Mouse (Mus musculus) megakaryocyte-erythroid progenitor cell, adult 5-6 weeks (primary cell): ENCODE measurements around the gene Usp33. TPM values are rescaled to one million over a fixed set of nuclear protein-coding genes. Genes with fewer than 3 reads are reported as not detected.
A peak's percentile ranks its signal among the peaks of the same experiment; 100 is the strongest.

ENCODE experiments used
- ATAC-seq: replicated peaks from 2 replicates; pipeline ENCODE4 v1.8.0; 2016; ENCODE audit warnings: mild to moderate bottlenecking, inconsistent platforms; ENCODE audit not compliant: severe bottlenecking, poor library complexity, low FRiP score, low TSS enrichment
- total RNA-seq, 2 experiments: library from RNA; stranded (forward) in 1 of 2; stranded (reverse) in 1 of 2; fragments of 200-1000, 215-1000 nt in 1 of 2; fragments of >200 nt in 1 of 2; fragmentation: Nextera tagmentation in 1 of 2; gene quantifications; 2 replicates each; pipeline ENCODE4 v1.2.3; 2014 to 2017

Gene Usp33
- total RNA-seq, 2 experiments from 2014 or later: 56.1 to 93.4 TPM

- no peak for ATAC-seq
Observed at GRCm38 (mm10) chr3:152336085-152336484, 10.2 kb upstream of the Usp33 start.

- peak; percentile 79 for ATAC-seq
Observed at GRCm38 (mm10) chr3:152339862-152340557, 6.3 kb upstream of the Usp33 start, which contains the start of gene Miga1. Gene Miga1 (minus strand): TSS chr3:152340407.

GRCm38 (mm10) chr3:152342961-152343517, 3.2 kb upstream of the Usp33 start:
- ATAC-seq: no peak

GRCm38 (mm10) chr3:152346633-152347141, 409 bp downstream of the Usp33 start:
- ATAC-seq: 0 out of 2 replicates have a peak, but pooled peaks have one; percentile 6

- ATAC-seq: peak; percentile 47
Observed at GRCm38 (mm10) chr3:152347227-152347626, 949 bp downstream of the Usp33 start.

GRCm38 (mm10) chr3:152348011-152348830, 1.9 kb downstream of the Usp33 start:
- ATAC-seq: no peak

GRCm38 (mm10) chr3:152350431-152350830, 4.2 kb downstream of the Usp33 start:
- no peak for ATAC-seq

- ATAC-seq: no peak
Observed at GRCm38 (mm10) chr3:152350966-152351365, 4.7 kb downstream of the Usp33 start.

- ATAC-seq: no peak
Observed at GRCm38 (mm10) chr3:152352289-152352688, 6.0 kb downstream of the Usp33 start.

- ATAC-seq: no peak
Observed at GRCm38 (mm10) chr3:152353434-152354177, 7.3 kb downstream of the Usp33 start.

GRCm38 (mm10) chr3:152355361-152355760, 9.1 kb downstream of the Usp33 start:
- ATAC-seq: peak; percentile 98

GRCm38 (mm10) chr3:152356751-152357150, 10.5 kb downstream of the Usp33 start:
- no peak for ATAC-seq

- no peak for ATAC-seq
Observed at GRCm38 (mm10) chr3:152359151-152359550, 12.9 kb downstream of the Usp33 start.

GRCm38 (mm10) chr3:152364181-152364580, 17.9 kb downstream of the Usp33 start:
- no peak for ATAC-seq

GRCm38 (mm10) chr3:152376063-152376462, 29.8 kb downstream of the Usp33 start:
- ATAC-seq: no peak

GRCm38 (mm10) chr3:152384106-152384505, 37.8 kb downstream of the Usp33 start:
- no peak for ATAC-seq

GRCm38 (mm10) chr3:152395350-152396277, 49.3 kb downstream of the Usp33 start, which contains the start of gene Zzz3:
Gene Zzz3 (plus strand): TSS chr3:152395473.
- peak; percentile 62 for ATAC-seq

GRCm38 (mm10) chr3:152396278-152396987, 50.2 kb downstream of the Usp33 start:
- ATAC-seq: peak; percentile 78
